Mouse (Mus musculus) testis, postnatal 10 days (tissue): ENCODE data around the gene Atf4.

Experiments used
- DNase-seq: peaks from one replicate; pipeline ENCODE4 v3.0.0; 2021; ENCODE audit warnings: low spot score

Atf4 gene

GRCm38 (mm10) chr15:80249672-80250071 lies 5.3 kb upstream of the Atf4 start:
- no peak for DNase-seq

- DNase-seq = no peak
Observed at GRCm38 (mm10) chr15:80250586-80250985, 4.4 kb upstream of the Atf4 start.

GRCm38 (mm10) chr15:80253530-80253929 lies 1.5 kb upstream of the Atf4 start:
- no peak for DNase-seq

- peak; percentile 74 for DNase-seq
Observed at GRCm38 (mm10) chr15:80254207-80254606, 777 bp upstream of the Atf4 start.

- DNase-seq = peak; percentile 92
Observed at GRCm38 (mm10) chr15:80255646-80256121, 700 bp downstream of the Atf4 start.

GRCm38 (mm10) chr15:80256242-80256641 lies 1.3 kb downstream of the Atf4 start:
- no peak for DNase-seq

- DNase-seq = no peak
Observed at GRCm38 (mm10) chr15:80256656-80257601, 1.9 kb downstream of the Atf4 start.

- DNase-seq = no peak
Observed at GRCm38 (mm10) chr15:80257602-80258239, 2.7 kb downstream of the Atf4 start.

GRCm38 (mm10) chr15:80258240-80259170 lies 3.5 kb downstream of the Atf4 start:
- no peak for DNase-seq

- no peak for DNase-seq
Observed at GRCm38 (mm10) chr15:80259406-80260045, 4.5 kb downstream of the Atf4 start.

GRCm38 (mm10) chr15:80260677-80261076 lies 5.7 kb downstream of the Atf4 start:
- peak; percentile 94 for DNase-seq

- DNase-seq = no peak
Observed at GRCm38 (mm10) chr15:80261100-80261499, 6.1 kb downstream of the Atf4 start.

GRCm38 (mm10) chr15:80263610-80264575 lies 8.9 kb downstream of the Atf4 start, which contains the start of gene Rps19bp1:
Gene Rps19bp1 (minus strand): TSS chr15:80264315.
- DNase-seq = peak; percentile 91

GRCm38 (mm10) chr15:80266281-80266680 lies 11.3 kb downstream of the Atf4 start:
- DNase-seq = peak; percentile 85

- DNase-seq = no peak
Observed at GRCm38 (mm10) chr15:80271858-80272396, 16.9 kb downstream of the Atf4 start.

GRCm38 (mm10) chr15:80277107-80277506 lies 22.1 kb downstream of the Atf4 start:
- DNase-seq = no peak

GRCm38 (mm10) chr15:80277625-80278024 lies 22.6 kb downstream of the Atf4 start:
- DNase-seq = peak; percentile 93

- no peak for DNase-seq
Observed at GRCm38 (mm10) chr15:80278121-80278759, 23.3 kb downstream of the Atf4 start.

GRCm38 (mm10) chr15:80279053-80279452 lies 24.1 kb downstream of the Atf4 start:
- DNase-seq = no peak
